Mouse (Mus musculus) olfactory bulb, adult 2 months (tissue): ENCODE results near the gene Cebpa.

ENCODE experiments used
- CTCF ChIP-seq: fragments of 200-500 bp; IDR thresholded peaks from 2 replicates; pipeline ENCODE4 v1.5.1; 2012; ENCODE audit warnings: low read depth, mild to moderate bottlenecking, low read length, moderate library complexity; ENCODE audit not compliant: insufficient read depth
- POLR2A ChIP-seq: fragments of 200-500 bp; IDR thresholded peaks from 2 replicates; pipeline ENCODE4 v1.6.1; 2012; ENCODE audit warnings: mild to moderate bottlenecking, low read depth, low read length, moderate library complexity; ENCODE audit not compliant: insufficient read depth

- TF ChIP-seq CTCF (no peak), POLR2A (no peak)
Measured at GRCm38 (mm10) chr7:35163600-35163999, 44.5 kb downstream of the Cebpa start.
